Mouse (Mus musculus) monocyte, adult 2 months (primary cell): ENCODE results near the gene Vmn1r209.
"Not testable (repeated sequence)": the region's sequence is repeated elsewhere in the genome, so short reads cannot be mapped to it uniquely, and the experiment has no call there.

ENCODE experiments used
- DNase-seq, 2 experiments: peaks; one replicate each; pipeline ENCODE4 v3.0.0; 2022; ENCODE audit warnings: low spot score in 2 of 2, low read depth in 1 of 2

The Vmn1r209 gene

DNA sequence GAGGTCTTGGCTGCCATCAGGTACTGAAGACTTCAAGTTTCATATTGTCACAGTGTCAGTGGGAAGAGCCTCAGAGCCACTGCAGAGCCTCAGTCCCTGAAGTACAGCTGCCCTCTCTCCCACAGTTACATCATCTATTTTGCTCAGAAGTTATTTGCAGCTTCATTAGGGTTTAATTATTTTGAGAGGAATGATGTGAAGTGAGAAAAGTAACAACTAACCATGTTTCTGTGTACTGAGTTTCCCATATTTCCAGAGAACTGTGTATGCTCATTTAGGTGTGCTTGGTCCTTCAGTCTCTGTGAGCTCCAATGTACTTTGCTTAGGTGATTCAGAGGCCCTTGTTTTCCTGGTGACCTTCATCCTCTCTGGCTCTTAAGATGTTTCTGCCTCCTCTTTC lies at the start of gene Vmn1r209:
Vmn1r209 (minus strand) TSS at position 101 of the 400 bp plus-strand sequence.
- not testable (repeated sequence) for DNase-seq

DNA sequence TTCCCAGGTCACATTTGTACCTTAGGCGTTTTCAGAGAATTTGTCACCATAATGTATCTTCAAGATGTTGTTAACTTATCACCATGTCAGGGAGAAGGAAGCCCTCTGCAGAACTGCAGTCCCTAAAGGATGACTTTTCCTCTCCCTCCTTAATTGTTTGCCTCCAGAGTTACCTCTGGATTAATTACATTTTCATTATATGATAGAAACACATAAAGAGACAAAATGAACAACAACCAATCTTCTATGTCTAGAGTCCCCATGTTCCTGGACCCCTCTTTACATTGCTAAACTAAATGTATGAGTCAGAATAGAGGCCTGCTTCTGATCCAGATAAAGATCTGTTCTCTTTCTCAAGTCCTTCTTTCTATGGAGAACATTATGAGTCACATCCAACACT lies 48.0 kb upstream of the Vmn1r209 start, which contains the start of gene Vmn1r211:
Vmn1r211 (minus strand) TSS at position 101 of the 400 bp plus-strand sequence.
- no peak for DNase-seq

GRCm38 (mm10) chr13:22854760-22855159 lies 45.3 kb upstream of the Vmn1r209 start:
- DNase-seq = no peak

GRCm38 (mm10) chr13:22846798-22847197 lies 37.3 kb upstream of the Vmn1r209 start:
- DNase-seq = no peak

DNA sequence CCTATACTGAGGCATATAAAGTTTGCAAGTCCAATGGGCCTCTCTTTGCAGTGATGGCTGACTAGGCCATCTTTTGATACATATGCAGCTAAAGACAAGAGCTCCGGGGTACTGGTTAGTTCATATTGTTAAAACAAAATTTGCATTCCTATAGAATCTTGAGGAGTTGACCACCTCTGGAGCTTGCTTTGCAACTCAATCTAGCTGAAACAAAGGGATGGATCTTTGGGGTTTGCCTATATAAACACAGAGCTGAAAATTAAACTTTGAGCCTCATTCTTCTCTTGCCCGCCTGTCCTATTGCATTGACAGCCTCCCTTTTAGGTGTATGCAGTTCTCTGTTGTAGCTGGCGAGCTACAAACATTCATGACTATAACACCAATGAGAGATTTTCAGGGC lies 34.8 kb upstream of the Vmn1r209 start:
- DNase-seq = not testable (repeated sequence)

- no peak for DNase-seq
Observed at GRCm38 (mm10) chr13:22831248-22831647, 21.8 kb upstream of the Vmn1r209 start, which contains the start of gene Vmn1r210. Gene Vmn1r210, minus strand, starts transcription at chr13:22831348.

DNA sequence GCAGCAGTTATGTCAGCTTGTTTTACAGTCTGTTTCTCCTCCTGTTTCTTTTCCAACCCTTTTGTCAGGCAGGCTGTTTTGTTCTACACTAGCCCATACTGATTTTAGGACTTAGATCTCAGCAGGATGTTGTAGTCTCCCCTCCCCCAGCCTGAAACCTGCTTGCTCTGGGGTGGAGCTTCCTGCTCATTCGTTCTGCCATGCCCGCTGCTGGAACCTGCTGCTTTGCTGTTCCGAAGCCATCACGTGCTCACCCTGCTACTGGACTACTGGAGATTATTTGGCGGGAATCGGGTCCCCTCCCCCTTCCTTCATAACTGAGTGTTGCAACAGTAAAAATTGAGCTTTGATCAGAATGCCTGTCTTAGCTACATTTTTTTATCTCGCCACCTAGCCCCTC lies 19.9 kb upstream of the Vmn1r209 start:
- DNase-seq = not testable (repeated sequence)

- DNase-seq = not testable (repeated sequence)
Observed at GRCm38 (mm10) chr13:22821601-22822000, 12.1 kb upstream of the Vmn1r209 start.

DNA sequence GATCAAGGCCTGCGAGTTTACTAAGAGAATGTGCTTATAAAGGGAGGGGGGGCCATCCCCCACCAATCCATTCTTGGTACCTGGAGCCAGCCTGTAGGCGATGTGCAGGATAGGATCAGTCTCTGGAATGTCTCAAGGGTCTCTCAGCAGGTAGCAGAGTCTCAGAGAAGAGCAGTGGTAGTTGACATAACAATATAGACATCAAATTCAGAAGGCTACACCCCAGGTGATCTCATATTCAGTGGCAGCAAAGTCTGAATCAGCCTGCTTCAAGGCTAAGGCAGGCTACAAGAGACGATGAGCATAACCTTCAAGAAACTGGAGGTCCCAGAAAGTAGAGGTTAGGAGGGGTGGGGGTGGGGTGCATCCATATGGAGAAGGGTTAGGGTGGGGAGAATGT lies 21.4 kb downstream of the Vmn1r209 start:
- not testable (repeated sequence) for DNase-seq

GRCm38 (mm10) chr13:22784159-22784558 lies 25.3 kb downstream of the Vmn1r209 start:
- not testable (repeated sequence) for DNase-seq

DNA sequence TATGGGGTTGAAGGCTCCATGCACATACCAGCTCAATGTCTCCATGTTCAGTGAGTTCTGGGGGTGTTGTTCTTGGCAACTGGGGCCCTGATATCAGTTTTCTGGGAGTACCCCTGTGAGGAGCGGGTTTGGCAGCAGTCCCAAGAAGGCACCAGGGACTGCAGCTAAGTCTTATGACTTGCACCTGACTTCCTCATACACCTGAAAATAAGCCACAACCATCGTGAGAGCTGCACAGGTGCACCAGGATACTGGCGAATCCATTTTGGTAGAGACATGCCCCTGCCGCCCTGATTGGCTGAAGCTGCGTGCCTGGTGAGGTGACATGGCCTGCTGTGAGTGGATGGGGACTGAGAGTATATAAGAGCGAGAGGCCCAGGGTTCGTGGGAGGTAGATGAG lies 32.2 kb downstream of the Vmn1r209 start, which contains the start of gene Vmn1r208:
Vmn1r208 (minus strand) TSS at position 101 of the 400 bp plus-strand sequence.
- not testable (repeated sequence) for DNase-seq

- DNase-seq = not testable (repeated sequence)
Observed at GRCm38 (mm10) chr13:22771592-22771991, 37.9 kb downstream of the Vmn1r209 start.
